Mouse (Mus musculus) retina, postnatal 1 day (tissue): Measurements from ENCODE around the gene Mob3b.
"Not testable (repeated sequence)": the region's sequence is repeated elsewhere in the genome, so short reads cannot be mapped to it uniquely, and the experiment has no call there.

Experiments
- DNase-seq: peaks from one replicate; pipeline ENCODE4 v3.0.0-alpha.2; 2012

Gene Mob3b

DNA sequence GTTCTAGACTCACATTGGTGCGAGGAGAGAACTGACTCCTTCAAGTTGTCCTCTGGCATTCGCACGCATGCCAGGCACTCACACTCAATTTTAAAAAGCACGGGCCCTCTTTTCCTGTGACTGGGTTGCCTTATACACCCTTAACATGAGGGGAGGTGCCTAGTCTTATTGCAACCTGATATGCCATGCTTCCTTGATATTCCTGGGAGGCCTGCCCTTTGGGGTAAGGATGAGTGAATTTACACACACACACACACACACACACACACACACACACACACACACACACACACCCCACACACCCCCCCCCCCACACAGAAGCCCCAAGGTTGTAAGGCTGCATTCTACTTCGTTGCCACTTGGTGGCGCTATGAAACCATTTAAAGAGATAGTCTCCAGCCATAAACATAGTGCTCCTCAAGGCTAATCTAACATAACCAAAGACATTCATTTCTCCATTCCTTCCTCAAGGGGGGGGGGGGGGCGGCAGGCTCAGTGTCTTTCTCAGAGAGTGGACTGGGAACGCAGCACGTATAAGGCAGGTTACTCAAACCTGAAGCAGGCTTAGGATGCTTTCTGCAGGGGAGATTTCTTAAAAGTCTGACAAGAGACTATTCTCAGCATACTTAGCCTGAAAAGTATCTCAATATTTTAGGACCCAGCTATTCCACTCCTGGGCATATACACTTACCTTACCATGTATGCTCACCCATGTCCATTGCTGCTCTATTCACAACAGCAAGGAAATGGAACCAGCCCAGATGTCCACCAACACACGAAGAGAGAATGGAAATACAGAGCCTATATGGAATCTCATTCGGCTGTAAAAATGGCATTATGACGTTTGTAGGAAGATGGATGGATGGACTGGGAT is 198.9 kb downstream of the Mob3b start:
- DNase-seq, result peak; percentile 78

GRCm38 (mm10) chr4:34953716-34954115 is 203.6 kb downstream of the Mob3b start:
- DNase-seq, result no peak

GRCm38 (mm10) chr4:34947181-34947580 is 210.1 kb downstream of the Mob3b start:
- no peak for DNase-seq

DNA sequence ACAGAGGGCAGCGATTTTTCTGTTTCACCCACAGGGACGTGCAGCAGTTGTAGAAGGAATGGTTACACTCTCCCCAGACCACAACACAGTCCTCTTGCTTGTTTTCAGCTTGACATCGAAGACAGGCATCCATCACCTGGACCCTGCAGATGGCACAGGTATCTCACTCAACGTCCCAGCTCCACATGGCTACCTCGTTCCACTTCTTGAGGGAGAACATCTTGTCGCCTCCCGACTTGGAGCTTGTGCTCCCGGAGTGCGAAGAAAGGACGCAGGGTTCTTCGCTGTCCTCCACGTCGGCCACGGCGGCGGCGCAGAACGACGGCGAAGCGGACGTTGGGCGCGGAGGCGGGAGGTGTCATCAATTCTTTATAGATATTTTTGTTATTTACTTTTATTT is 216.2 kb downstream of the Mob3b start:
- no peak for DNase-seq

DNA sequence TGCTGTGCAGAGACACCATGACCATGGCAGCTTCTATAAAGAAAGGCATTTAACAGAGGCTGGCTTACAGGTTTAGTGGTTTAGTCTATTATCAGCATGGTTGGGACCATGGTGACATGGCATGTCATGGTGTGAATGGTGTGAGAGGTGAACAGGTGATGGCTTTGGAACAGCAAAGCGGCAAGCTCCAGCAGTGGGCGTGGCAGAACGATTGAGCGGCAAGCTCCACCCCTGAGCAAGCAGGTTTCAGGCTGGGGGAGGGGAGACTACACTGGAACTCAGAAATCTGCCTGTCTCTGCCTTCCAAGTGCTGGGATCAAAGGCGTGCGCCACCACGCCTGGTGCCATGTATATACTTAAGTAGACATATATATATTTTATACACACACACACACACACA is 228.9 kb downstream of the Mob3b start:
- not testable (repeated sequence) for DNase-seq

- DNase-seq, result peak; percentile 78
Measured at GRCm38 (mm10) chr4:34922177-34922870, 235.0 kb downstream of the Mob3b start.

- DNase-seq, result peak; percentile 18
Measured at GRCm38 (mm10) chr4:34917400-34917799, 239.9 kb downstream of the Mob3b start.

DNA sequence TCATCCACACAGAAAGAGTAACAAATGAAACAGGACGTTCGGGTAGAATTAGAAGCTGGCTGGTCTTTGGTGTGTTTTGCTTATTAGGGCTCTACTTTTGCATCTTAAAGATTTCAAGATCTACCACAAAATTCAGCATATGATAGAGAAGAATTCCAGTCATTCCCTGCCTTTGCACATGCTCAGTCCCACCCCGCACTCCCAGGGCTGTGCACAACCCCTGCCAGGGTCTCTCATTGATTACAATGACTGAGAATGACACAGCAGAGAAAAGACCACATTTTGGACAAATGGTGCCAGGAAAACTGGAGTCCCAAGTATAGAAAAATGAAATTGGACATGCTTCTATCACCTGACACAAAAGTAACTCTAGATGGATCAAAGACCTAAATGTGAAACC is 245.1 kb downstream of the Mob3b start:
- no peak for DNase-seq

- no peak for DNase-seq
Measured at GRCm38 (mm10) chr4:34911401-34911800, 245.9 kb downstream of the Mob3b start.

GRCm38 (mm10) chr4:34908127-34908526 is 249.2 kb downstream of the Mob3b start:
- DNase-seq, result no peak

GRCm38 (mm10) chr4:34907026-34907425 is 250.3 kb downstream of the Mob3b start:
- DNase-seq, result no peak

GRCm38 (mm10) chr4:34906151-34906550 is 251.1 kb downstream of the Mob3b start:
- no peak for DNase-seq

DNA sequence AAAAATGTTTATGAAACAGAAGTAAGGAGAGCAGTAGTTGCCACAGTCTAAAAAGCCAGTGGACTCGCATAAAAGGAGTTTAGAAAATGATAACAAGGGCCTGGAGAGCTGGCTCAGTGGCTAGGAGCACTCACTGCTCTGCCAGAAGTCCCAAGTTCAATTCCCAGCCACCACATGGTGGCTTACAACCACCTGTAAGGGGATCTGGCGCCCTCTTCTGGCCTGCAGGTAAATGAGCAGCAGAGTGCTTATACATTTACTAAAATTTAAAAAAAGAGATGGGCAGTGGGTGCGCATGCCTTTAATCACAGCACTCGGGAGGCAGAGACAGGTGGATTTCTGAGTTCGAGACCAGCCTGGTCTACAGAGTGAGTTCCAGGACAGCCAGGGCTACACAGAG is 251.9 kb downstream of the Mob3b start:
- DNase-seq, result no peak

GRCm38 (mm10) chr4:34901582-34901981 is 255.7 kb downstream of the Mob3b start:
- not testable (repeated sequence) for DNase-seq

GRCm38 (mm10) chr4:34901166-34901565 is 256.1 kb downstream of the Mob3b start:
- DNase-seq, result no peak

GRCm38 (mm10) chr4:34900155-34900554 is 257.1 kb downstream of the Mob3b start:
- DNase-seq, result no peak

DNA sequence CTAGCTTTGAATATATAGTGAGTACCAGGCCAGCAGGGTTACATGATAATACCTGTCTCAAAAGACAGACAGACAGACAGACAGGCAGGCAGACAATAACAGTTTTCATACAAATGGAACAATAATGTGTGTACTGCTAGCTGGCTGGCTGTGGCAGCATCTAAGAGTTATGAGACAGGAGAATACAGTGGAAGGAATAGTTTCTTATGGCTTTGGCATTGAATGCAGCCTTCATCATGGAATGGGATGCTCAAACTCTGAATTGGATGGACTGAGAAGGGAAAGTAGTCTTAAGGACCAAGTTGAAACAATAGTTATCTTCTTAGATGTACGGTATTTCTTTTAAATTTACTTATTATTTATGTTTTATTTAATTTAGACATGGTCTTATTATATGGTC is 258.0 kb downstream of the Mob3b start:
- no peak for DNase-seq
